Mouse (Mus musculus) MEL (cell line): ENCODE results near the gene Ppp2r2c.

Experiments
- CTCF ChIP-seq, 3 experiments: IDR thresholded peaks in 2 of 3; conservative IDR thresholded peaks in 1 of 3; 2 replicates each; pipeline ENCODE4 v1.5.1; 2011 to 2012; ENCODE audit warnings: low read length in 3 of 3, low read depth in 2 of 3, mild to moderate bottlenecking in 2 of 3, improper control_type of control experiment in 1 of 3, inconsistent platforms in 1 of 3, mixed read lengths in 1 of 3, moderate library complexity in 1 of 3; ENCODE audit not compliant: control insufficient read depth in 1 of 3, insufficient read depth in 1 of 3, poor library complexity in 1 of 3, severe bottlenecking in 1 of 3
- EP300 ChIP-seq, 2 experiments: IDR thresholded peaks; 2 replicates each; pipeline ENCODE4 v1.6.1; 2011; ENCODE audit warnings: improper control_type of control experiment in 2 of 2, low read length in 2 of 2, low read depth in 1 of 2, mild to moderate bottlenecking in 1 of 2
- MAX ChIP-seq: IDR thresholded peaks from 2 replicates; pipeline ENCODE4 v1.6.1; 2011; ENCODE audit warnings: low read length, improper control_type of control experiment
- MEF2A ChIP-seq: IDR thresholded peaks from 2 replicates; pipeline ENCODE4 v1.6.1; 2014; ENCODE audit warnings: low read depth, mild to moderate bottlenecking, inconsistent platforms, low read length, improper control_type of control experiment; ENCODE audit not compliant: poor library complexity, insufficient replicate concordance, severe bottlenecking; ENCODE audit errors: extremely low read depth
- MYC ChIP-seq: IDR thresholded peaks from 2 replicates; pipeline ENCODE4 v1.6.1; 2011; ENCODE audit warnings: low read depth, mild to moderate bottlenecking, low read length, improper control_type of control experiment, moderate library complexity
- POLR2A ChIP-seq, 2 experiments: IDR thresholded peaks; 2 replicates each; pipeline ENCODE4 v1.6.1; 2011 to 2012; ENCODE audit warnings: low read length in 2 of 2, mild to moderate bottlenecking in 2 of 2, control low read depth in 1 of 2, improper control_type of control experiment in 1 of 2, low read depth in 1 of 2, moderate library complexity in 1 of 2; ENCODE audit not compliant: control insufficient read depth in 1 of 2, insufficient read depth in 1 of 2, poor library complexity in 1 of 2
- POLR2AphosphoS2 ChIP-seq: IDR thresholded peaks from 2 replicates; pipeline ENCODE4 v1.6.1; 2011; ENCODE audit warnings: low read length, improper control_type of control experiment

- no peak for TF ChIP-seq POLR2AphosphoS2
- TF ChIP-seq MEF2A = no peak
- TF ChIP-seq POLR2A (IDR thresholded peaks at IDR 0.05; ENCODE audit: control insufficient read depth in 1 of 2, insufficient read depth in 1 of 2, low read depth in 1 of 2, low read length in 2 of 2, poor library complexity in 1 of 2) = no peak
- TF ChIP-seq MAX = no peak
- no peak for TF ChIP-seq EP300 (IDR thresholded peaks at IDR 0.05; ENCODE audit: low read depth in 1 of 2, low read length in 2 of 2)
- TF ChIP-seq CTCF (IDR thresholded peaks at IDR 0.05 in 2 of 3, conservative IDR thresholded peaks at IDR 0.05 in 1 of 3; ENCODE audit: control insufficient read depth in 1 of 3, insufficient read depth in 1 of 3, low read depth in 2 of 3, low read length in 3 of 3, poor library complexity in 1 of 3, severe bottlenecking in 1 of 3) = no peak
- TF ChIP-seq MYC = no peak
These were observed 42.7 kb downstream of the Ppp2r2c start for GRCm38 (mm10) chr5:36910980-36911379.
